Mouse (Mus musculus) layer of hippocampus, adult 2 months (tissue): ENCODE data around the gene Afg1l. TPM values are rescaled to one million over a fixed set of nuclear protein-coding genes. Genes with fewer than 3 reads are reported as not detected.

Experiments used
- DNase-seq, 2 experiments: peaks; one replicate each; pipeline ENCODE4 v3.0.0; 2022; ENCODE audit warnings: low spot score in 2 of 2
- H3K27ac ChIP-seq: fragments of 200-600 bp; 2 replicates; pipeline ENCODE4 v1.8.1; 2022
- H3K4me3 ChIP-seq: fragments of 200-600 bp; 2 replicates; pipeline ENCODE4 v1.8.1; 2022; ENCODE audit warnings: mild to moderate bottlenecking
- CTCF ChIP-seq: fragments of 200-600 bp; conservative IDR thresholded peaks from 2 replicates; pipeline ENCODE4 v1.8.1; 2022; ENCODE audit warnings: antibody characterized with exemption, mild to moderate bottlenecking, moderate library complexity
- total RNA-seq, 2 experiments: library from RNA; stranded (reverse); gene quantifications; 2 replicates each; pipeline ENCODE4 v1.2.3; 2021

Gene Afg1l
- total RNA-seq, 2 experiments from 2014 or later: 12.6 to 15.3 TPM

DNA sequence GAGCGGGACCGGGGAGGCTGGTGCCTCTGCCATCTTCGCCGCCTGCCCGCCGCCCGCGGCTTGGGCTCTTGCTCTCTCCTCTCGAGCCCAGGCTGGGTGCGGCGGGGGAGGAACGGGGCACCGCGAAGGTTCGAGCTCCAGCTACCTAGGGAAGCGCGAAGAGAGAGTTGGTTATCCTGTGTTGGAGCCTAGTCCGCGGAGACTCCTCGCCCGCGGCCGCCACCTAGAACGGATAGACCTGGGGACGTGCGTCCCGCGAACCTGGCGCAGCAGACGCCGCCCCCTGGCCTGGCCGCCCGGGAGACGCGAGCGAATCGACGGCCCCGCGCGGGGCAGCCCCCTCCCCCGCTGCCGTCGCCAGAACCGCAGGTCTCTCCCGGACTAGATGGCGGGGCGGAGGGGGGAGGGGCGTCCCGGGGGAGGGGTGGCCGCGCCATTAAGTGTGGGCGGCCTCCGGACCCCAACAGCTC lies 202.9 kb downstream of the Afg1l start:
- no peak for TF ChIP-seq CTCF
- Histone ChIP-seq H3K27ac (peak overlapping the region; percentile 99), H3K4me3 (peak overlapping the region; percentile 95)
- DNase-seq: peak in 1 of 2 experiments; percentile 22

DNA sequence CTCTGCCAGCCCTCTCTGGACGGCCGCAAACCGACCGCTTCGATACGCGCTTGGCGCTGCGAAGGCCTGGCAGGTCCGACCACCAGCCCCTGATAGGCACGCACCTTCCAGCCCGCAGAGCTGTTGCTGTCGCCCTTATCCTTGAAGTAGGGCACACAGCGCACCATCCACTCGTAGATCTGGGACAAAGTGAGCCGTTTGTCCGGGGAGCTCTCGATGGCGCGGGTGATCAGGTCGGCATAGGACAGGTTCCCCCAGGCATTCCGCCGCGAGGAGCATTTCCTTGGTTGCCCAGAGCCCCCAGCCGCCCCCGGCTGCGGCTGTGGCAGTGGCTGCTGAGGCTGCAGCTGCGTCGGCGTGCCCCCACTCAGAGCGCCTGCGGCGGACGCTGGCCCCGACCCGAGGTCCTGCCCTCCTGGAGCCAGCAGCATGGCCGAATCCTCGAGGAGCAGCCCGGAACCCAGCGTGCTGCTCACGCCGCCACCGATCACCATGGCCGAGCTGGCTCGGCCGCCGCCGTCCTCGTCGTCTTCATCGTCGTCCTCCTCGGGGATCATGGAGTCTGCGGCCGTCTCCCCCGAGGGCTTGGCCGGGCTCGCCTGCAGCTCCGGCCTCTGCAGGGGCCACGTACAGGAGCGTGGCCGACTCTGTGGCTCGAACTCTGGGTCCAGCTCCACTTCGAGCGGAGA lies 203.5 kb downstream of the Afg1l start:
- TF ChIP-seq CTCF: no peak
- Histone ChIP-seq H3K4me3 (peak overlapping the region; percentile 95), H3K27ac (peak overlapping the region; percentile 99)
- no peak for DNase-seq

DNA sequence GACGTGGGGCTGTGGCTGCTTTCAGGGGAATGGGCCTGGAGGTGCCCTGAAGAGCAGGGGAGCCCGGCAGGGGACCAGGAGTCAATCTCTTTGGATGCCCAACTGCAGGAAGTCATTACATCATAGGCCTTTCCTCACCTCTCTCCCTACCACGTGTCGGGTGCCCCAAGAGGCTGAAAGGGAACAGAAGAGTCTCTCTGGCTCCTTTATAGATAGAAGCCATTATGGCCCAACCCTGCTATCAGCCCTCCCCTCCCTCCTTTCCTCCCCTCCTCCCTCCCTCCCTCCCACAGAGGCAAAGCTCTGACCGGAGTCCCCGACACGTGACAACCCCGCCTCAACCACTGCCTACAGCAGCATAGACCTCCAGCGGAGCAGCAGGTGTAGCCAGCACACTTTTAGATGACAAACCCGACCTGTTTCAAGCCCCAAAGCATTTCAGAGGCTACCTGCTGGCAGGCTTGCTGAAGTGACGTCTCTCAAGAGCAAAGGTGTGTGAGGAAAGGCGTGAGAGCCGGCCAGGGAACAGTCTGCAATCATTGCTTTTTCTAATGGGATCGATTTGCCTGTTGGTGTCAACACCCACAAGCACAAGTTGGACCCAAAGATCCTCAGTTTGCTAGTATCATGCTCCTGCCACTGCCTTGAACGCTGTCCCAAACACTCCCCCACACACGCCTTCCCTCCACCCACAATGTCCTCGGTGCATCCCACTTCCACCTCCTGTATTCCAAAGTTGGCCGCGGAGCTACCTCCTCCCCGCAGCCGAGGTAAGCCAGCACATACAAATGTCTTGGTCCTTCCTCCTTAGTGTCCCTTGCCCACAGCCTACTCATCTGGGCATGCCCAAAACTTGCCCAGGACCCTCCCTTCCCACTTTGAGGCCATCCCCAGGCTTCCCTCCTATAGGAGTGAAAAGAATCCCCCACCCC lies 204.3 kb downstream of the Afg1l start:
- Histone ChIP-seq H3K27ac (peak overlapping the region; percentile 99; the same call in 1 of the 2 replicates), H3K4me3 (peak overlapping the region; percentile 95)
- no peak for DNase-seq
- TF ChIP-seq CTCF: no peak

- H3K4me3 ChIP-seq: peak overlapping the region; percentile 95
- TF ChIP-seq CTCF: no peak
- DNase-seq: no peak
- H3K27ac ChIP-seq: peak overlapping the region; percentile 99; the same call in 1 of the 2 replicates
Measured at GRCm38 (mm10) chr10:42273403-42273759, 205.0 kb downstream of the Afg1l start.

- H3K27ac ChIP-seq: 0 out of 2 replicates have a peak overlapping the region, but pooled peaks have one; percentile 47
- TF ChIP-seq CTCF: no peak
Measured at GRCm38 (mm10) chr10:42271454-42272230, 206.7 kb downstream of the Afg1l start.

GRCm38 (mm10) chr10:42270277-42271083 lies 207.9 kb downstream of the Afg1l start:
- no peak for DNase-seq
- Histone ChIP-seq H3K27ac (0 out of 2 replicates have a peak overlapping the region, but pooled peaks have one; percentile 47), H3K4me3 (no peak overlapping the region)
- no peak for TF ChIP-seq CTCF

More at GRCm38 (mm10) chr10:42271454-42272230, 206.7 kb downstream of the Afg1l start:
- no peak overlapping the region for H3K4me3 ChIP-seq
- no peak for DNase-seq

DNA sequence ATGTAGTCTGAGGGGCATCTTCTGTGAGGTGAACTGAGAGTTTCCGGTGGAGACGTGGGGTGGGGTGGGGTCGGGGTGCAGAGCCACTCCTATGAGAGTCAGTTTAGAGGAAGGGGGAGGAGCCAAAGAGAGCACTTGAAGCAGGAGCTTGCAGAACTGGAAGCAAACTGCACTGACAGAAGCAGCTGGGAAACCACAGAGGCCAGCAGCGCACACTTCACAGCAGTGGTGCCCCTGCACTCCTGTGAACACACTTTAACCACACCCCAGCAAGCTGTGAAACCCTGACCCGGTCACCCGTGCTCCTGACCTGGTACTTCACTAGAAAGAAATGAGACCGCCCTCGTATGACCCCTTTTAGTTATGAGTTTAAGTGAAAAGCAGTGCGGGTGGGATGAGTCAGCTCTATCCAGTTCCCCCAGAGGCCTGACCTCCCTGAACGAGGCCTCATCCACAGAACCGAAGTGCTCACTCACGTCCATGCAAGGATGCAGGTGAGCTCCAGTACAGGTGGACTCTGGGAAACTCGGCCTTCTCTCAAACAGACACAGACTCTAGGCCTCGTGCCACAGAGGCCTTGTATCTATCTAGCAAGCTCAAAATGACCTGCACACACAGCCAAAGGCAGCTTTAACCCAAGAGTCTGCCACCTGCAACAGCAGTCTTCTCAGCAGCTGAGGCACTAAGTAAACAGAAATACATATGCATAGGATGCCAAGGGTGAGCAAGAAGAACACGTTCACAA lies 208.9 kb downstream of the Afg1l start:
- no peak overlapping the region for H3K27ac ChIP-seq
- no peak overlapping the region for H3K4me3 ChIP-seq
- no peak for TF ChIP-seq CTCF
- DNase-seq: no peak

- no peak overlapping the region for H3K27ac ChIP-seq
- H3K4me3 ChIP-seq: no peak overlapping the region
- TF ChIP-seq CTCF: peak; percentile 64
- DNase-seq: no peak
Measured at GRCm38 (mm10) chr10:42267811-42268545, 210.4 kb downstream of the Afg1l start.

GRCm38 (mm10) chr10:42265021-42265689 lies 213.2 kb downstream of the Afg1l start:
- no peak overlapping the region for H3K27ac ChIP-seq
- H3K4me3 ChIP-seq: no peak overlapping the region
- no peak for DNase-seq
- no peak for TF ChIP-seq CTCF

GRCm38 (mm10) chr10:42264195-42264594 lies 214.2 kb downstream of the Afg1l start:
- no peak for DNase-seq
- no peak overlapping the region for H3K4me3 ChIP-seq
- no peak overlapping the region for H3K27ac ChIP-seq
- TF ChIP-seq CTCF: no peak
